Mouse (Mus musculus) heart, embryonic 14.5 days (tissue): Measurements from ENCODE around the gene Capn1. TPM values are rescaled to one million over a fixed set of nuclear protein-coding genes. Genes with fewer than 3 reads are reported as not detected.

ENCODE experiments used
- ATAC-seq: fragments of 200-750 bp; cut with Nextera tagmentation; 2 replicates; pipeline ENCODE4 v1.8.0; 2017; ENCODE audit warnings: low read depth, moderate TSS enrichment; ENCODE audit not compliant: insufficient number of reproducible peaks, insufficient read depth, low FRiP score
- H3K27ac ChIP-seq, 2 experiments: fragments of 200-500 bp in 1 of 2; fragments of 300-500 bp in 1 of 2; sonication (generic) in 1 of 2; replicated peaks in 1 of 2; 2 replicates each; pipeline ENCODE4 v1.5.1; 2012 to 2014; ENCODE audit warnings: low read depth in 2 of 2, low read length in 2 of 2, control low read depth in 1 of 2, mild to moderate bottlenecking in 1 of 2, mixed read lengths in 1 of 2; ENCODE audit not compliant: control insufficient read depth in 1 of 2, insufficient read depth in 1 of 2
- H3K27me3 ChIP-seq: fragments of 300-500 bp; sonication (generic); 2 replicates; pipeline ENCODE4 v1.6.1; 2014; ENCODE audit warnings: mild to moderate bottlenecking, low read length, control low read depth; ENCODE audit not compliant: control insufficient read depth, insufficient read depth
- H3K36me3 ChIP-seq: fragments of 300-500 bp; sonication (generic); 2 replicates; pipeline ENCODE4 v1.6.1; 2014; ENCODE audit warnings: mild to moderate bottlenecking, control low read depth, low read length, mixed read lengths; ENCODE audit not compliant: control insufficient read depth, insufficient read depth
- H3K4me1 ChIP-seq, 2 experiments: fragments of 200-500 bp in 1 of 2; fragments of 300-500 bp in 1 of 2; sonication (generic) in 1 of 2; 2 replicates each; pipeline ENCODE4 v1.6.1; 2012 to 2014; ENCODE audit warnings: low read length in 2 of 2, control low read depth in 1 of 2, mixed read lengths in 1 of 2; ENCODE audit not compliant: control insufficient read depth in 2 of 2, insufficient read depth in 2 of 2
- H3K4me2 ChIP-seq: fragments of 300-500 bp; sonication (generic); 2 replicates; pipeline ENCODE4 v1.6.1; 2014; ENCODE audit warnings: mild to moderate bottlenecking, low read length
- H3K4me3 ChIP-seq, 2 experiments: fragments of 200-500 bp in 1 of 2; fragments of 300-500 bp in 1 of 2; sonication (generic) in 1 of 2; 2 replicates each; pipeline ENCODE4 v1.5.1; 2012 to 2014; ENCODE audit warnings: low read length in 2 of 2, mild to moderate bottlenecking in 2 of 2, control low read depth in 1 of 2, low read depth in 1 of 2, moderate library complexity in 1 of 2; ENCODE audit not compliant: control insufficient read depth in 1 of 2, insufficient read depth in 1 of 2
- H3K9ac ChIP-seq: fragments of 300-500 bp; sonication (generic); 2 replicates; pipeline ENCODE4 v1.6.1; 2014; ENCODE audit warnings: mild to moderate bottlenecking, low read length
- H3K9me3 ChIP-seq: fragments of 300-500 bp; sonication (generic); 2 replicates; pipeline ENCODE4 v1.6.1; 2016; ENCODE audit warnings: low read length, control low read depth; ENCODE audit not compliant: control insufficient read depth
- WGBS: fragments of 180-500 bp; shearing (Covaris S2); extraction: QIAGEN DNeasy Blood & Tissue Kit; methylation state at CpG from one replicate; pipeline ENCODE4 v1.1.7; 2014; 5-methylcytosine and 5-hydroxymethylcytosine counted together
- polyA plus RNA-seq: library from polyadenylated mRNA; unstranded; fragments of >200 nt; fragmentation: Nextera tagmentation; extraction: Ambion mirVana; gene quantifications from 2 replicates; pipeline ENCODE4 v1.2.1, GENCODE M21; 2014

Capn1 gene
- polyA plus RNA-seq, result 6.5 and 7.3 TPM in 2 replicates

DNA sequence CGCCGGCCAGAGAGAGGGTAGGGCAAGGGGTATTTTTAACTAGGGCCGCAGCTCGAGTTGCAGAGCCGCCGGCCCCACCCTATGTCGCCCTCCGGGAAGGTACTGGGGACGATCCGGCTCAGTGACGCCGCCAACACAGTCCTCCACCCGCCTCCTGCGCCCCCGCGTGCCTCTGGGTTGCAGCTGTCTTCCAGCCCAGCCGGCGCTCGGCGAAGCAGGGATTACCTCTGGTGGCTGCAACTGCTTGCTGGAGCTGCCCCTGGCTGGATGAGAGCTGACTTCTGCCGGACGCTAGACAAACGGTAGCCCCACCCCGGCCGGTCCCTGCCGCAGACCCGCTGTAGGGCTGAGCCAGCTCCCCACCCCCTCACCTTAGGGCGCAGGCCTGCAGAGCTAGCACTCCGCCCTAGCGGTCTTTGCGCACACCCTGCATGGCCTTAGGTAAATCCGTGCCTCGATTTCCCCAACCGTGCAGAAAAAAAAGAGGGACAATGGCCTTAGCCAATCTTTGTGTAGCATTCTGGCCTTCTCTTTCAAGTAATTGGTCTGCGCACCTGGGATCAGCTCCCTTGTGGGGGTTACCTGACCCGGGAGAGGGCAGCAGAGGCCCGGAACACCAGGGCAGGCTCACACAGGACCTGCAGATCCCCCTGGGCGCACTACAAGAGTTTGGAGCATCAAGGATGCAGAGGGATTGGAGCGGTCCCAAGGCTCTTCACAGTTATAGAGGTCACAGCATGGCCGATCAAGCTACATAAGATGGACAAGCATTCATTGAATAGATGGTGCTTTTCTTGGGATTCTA is at the start of gene Capn1:
TSS of gene Capn1 (minus strand) at position 387 of the 805 bp plus-strand sequence.
- H3K4me2 ChIP-seq, result peak within 1 kb of the TSS; percentile 93
- H3K4me3 ChIP-seq, result peak within 1 kb of the TSS; percentile 63 to 64
- H3K36me3 ChIP-seq, result no peaks in the 10 kb centered on the region
- H3K27me3 ChIP-seq, result peaks cover 8% of the 10 kb centered on the region; the same call in 1 of the 2 replicates
- 2% methylated on average over 40 of the region's 40 CpGs for WGBS
- peak; percentile 73 for ATAC-seq
- peak within 1 kb of the TSS; percentile 75 for H3K9ac ChIP-seq
- H3K27ac ChIP-seq, result peak within 1 kb of the TSS; percentile 46 to 53
- peaks cover 9 to 10% of the 10 kb centered on the region in 2 experiments; a peak in 3 of 4 replicates for H3K4me1 ChIP-seq
- no peaks in the 10 kb centered on the region for H3K9me3 ChIP-seq

DNA sequence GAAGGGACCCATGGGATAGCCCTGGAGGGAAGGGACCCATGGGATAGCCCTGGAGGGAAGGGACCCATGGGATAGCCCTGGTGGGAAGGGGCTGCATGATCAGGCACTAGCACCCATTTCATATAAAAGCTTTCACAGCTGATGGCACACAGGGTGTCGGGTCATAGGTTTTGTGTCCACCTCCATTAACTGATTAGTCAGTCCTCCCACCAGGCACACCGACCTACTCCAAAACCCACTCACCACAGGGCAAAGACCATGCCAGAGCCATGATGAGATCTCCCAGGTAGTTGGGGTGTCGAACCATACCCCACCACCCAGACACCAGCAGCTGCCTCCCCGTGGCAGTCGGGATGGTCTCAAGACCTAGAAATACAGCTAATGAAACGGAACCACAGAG is 47.4 kb upstream of the Capn1 start:
- H3K27me3 ChIP-seq, result no peaks in the 10 kb centered on the region
- peaks cover 18% of the 10 kb centered on the region for H3K36me3 ChIP-seq
- no peaks in the 10 kb centered on the region for H3K9me3 ChIP-seq
- H3K4me1 ChIP-seq, result peaks cover 21 to 42% of the 10 kb centered on the region in 2 experiments
- WGBS, result 92% methylated on average over 6 of the region's 6 CpGs
- ATAC-seq, result no peak
- H3K27ac ChIP-seq, result no peak overlapping the region
- H3K4me3 ChIP-seq, result no peak overlapping the region
- H3K9ac ChIP-seq, result no peak overlapping the region
- no peak overlapping the region for H3K4me2 ChIP-seq

DNA sequence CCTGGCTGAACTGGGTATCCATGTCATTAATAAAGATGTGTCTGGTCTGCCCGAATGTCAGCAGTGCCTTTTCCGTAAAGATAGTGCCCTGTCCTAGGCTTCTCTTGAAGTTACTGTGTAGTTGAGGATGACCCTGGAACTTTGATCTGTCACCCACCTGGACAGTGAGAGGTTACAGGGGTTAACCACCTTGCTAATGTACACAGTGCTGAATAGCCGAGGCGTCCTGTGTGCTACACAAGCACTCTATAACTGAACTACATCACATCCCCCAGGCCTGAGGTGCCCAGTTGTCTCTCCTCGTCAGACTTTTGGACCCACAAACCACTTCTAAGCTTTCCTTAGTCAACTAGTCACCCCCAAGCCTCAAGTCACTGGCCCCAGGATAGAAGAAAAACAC is 46.7 kb upstream of the Capn1 start:
- H3K27ac ChIP-seq, result peak overlapping the region in 1 of 2 experiments; percentile 94; a peak in 1 of 4 replicates
- peaks cover 18 to 37% of the 10 kb centered on the region in 2 experiments for H3K4me1 ChIP-seq
- 65% methylated on average over 5 of the region's 5 CpGs for WGBS
- H3K9ac ChIP-seq, result peak overlapping the region; percentile 96
- H3K36me3 ChIP-seq, result peaks cover 18% of the 10 kb centered on the region
- peak overlapping the region; percentile 70 to 91 for H3K4me3 ChIP-seq
- ATAC-seq, result no peak
- H3K9me3 ChIP-seq, result no peaks in the 10 kb centered on the region
- H3K4me2 ChIP-seq, result peak overlapping the region; percentile 98
- no peaks in the 10 kb centered on the region for H3K27me3 ChIP-seq

DNA sequence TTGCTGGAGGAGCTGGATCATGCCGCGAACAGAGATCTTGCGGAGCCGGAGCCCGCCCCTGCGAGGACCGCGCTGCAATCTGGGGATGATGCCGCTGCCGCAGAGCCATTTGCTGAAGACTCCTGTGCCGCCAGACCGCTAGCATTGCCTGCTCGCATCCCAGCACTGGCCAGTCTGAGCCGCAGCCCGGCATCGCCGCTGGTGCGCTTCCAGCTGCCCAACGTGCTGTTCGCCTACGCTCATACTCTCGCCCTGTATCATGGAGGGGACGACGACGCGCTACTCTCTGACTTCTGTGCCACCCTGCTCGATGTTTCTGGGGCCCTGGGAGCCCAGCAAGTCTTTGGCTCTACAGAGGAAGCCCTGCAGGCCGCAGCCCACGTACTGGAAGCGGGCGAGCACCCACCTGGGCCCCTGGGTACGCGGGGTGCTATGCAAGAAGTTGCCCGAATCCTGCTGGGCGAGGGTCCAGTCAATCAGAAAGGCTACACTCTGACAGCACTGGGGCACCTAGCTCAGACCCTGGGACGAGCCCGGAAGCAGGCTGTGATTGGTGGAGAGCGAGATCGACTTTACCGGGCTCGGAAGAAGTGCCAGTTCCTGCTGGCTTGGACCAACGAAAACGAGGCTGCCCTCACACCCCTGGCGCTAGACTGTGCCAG is 46.1 kb upstream of the Capn1 start:
- H3K36me3 ChIP-seq, result peaks cover 18% of the 10 kb centered on the region
- no peak for ATAC-seq
- WGBS, result 2% methylated on average over 44 of the region's 44 CpGs
- H3K4me1 ChIP-seq, result peaks cover 12 to 33% of the 10 kb centered on the region in 2 experiments
- peak overlapping the region; percentile 96 for H3K9ac ChIP-seq
- H3K4me2 ChIP-seq, result peak overlapping the region; percentile 98
- peak overlapping the region; percentile 81 to 94 for H3K27ac ChIP-seq
- no peaks in the 10 kb centered on the region for H3K27me3 ChIP-seq
- H3K4me3 ChIP-seq, result peak overlapping the region; percentile 70 to 91
- H3K9me3 ChIP-seq, result no peaks in the 10 kb centered on the region

DNA sequence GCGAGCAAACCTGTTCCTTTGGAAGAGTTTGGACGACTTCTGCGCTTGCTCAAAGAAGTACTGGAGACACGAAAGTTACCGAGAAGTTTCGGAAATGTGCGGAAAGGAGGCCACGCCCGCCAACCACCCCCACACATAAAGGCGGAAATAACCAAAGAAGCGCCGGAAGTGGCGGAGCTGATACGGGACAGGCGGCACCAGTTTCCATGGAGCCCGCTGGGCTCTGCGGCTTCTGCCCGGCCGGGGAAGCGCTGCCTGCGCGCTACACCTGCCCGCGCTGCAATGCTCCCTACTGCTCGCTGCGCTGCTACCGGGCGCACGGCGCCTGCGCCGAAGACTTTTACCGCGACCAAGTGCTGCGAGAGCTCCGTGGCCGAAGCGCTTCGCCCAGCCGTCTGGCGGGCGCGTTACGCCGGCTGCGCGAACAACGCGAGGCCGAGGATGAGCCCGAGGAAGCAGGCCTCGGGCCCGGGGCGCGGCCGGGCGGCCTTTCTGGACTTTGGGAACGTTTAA is 45.4 kb upstream of the Capn1 start, which contains the start of gene Znhit2:
TSS of gene Znhit2 (plus strand) at position 172 of the 513 bp plus-strand sequence.
- Histone ChIP-seq H3K27ac (peak within 1 kb of the TSS; percentile 81 to 94), H3K4me1 (peaks cover 9 to 33% of the 10 kb centered on the region in 2 experiments), H3K27me3 (no peaks in the 10 kb centered on the region), H3K36me3 (peaks cover 19% of the 10 kb centered on the region), H3K4me2 (peak within 1 kb of the TSS; percentile 98), H3K9me3 (no peaks in the 10 kb centered on the region), H3K4me3 (peak within 1 kb of the TSS; percentile 70 to 91), H3K9ac (peak within 1 kb of the TSS; percentile 96)
- WGBS, result under 1% methylated on average over 58 of the region's 58 CpGs
- ATAC-seq, result peak; percentile 61

DNA sequence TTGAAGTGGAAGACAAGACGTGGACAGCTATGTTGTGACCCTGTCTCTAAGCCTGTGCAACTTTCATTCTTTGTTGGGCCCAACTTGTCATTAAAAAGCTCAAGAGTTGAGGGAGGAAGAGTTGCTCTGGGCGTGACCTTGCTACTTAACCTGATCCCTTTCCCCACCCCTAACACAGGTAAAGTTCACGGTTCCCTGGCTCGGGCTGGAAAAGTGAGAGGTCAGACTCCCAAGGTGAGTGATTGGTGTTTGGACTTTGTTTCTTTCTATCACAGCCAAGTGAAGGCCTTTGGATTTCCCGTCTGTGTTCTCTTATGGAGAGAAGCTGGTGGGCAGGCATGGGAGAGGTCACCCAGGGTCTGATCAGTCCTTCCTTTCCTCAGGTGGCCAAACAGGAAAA is 43.3 kb upstream of the Capn1 start:
- Histone ChIP-seq H3K4me1 (peaks cover 9 to 33% of the 10 kb centered on the region in 2 experiments), H3K36me3 (peaks cover 40% of the 10 kb centered on the region), H3K9ac (peak overlapping the region; percentile 94), H3K27ac (peak overlapping the region in 1 of 2 experiments; percentile 82; a peak in 1 of 4 replicates), H3K27me3 (no peaks in the 10 kb centered on the region), H3K9me3 (no peaks in the 10 kb centered on the region), H3K4me2 (peak overlapping the region; percentile 86), H3K4me3 (peak overlapping the region in 1 of 2 experiments; percentile 88; a peak in 2 of 4 replicates)
- WGBS, result 88% methylated on average over 5 of the region's 5 CpGs
- no peak for ATAC-seq

DNA sequence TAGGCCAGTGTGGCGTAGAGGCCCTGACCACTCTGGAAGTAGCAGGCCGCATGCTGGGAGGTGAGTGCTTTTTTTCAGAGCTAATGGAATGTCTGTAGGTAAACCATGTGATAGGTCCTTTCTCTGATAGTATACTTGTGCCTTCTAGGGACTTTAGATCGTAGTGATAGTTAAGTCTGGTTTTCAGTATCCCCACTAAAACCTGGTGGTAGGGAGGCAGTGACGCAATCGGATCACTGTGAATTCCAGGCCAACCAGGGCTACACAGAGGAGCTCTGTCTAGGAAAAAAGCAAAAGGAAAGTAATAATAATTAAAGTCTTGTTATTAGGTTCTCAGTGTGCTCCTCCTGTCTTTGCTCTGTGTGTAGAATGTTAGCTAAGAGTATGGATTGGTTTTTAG is 42.8 kb upstream of the Capn1 start:
- Histone ChIP-seq H3K4me1 (peaks cover 9 to 33% of the 10 kb centered on the region in 2 experiments), H3K4me2 (peak overlapping the region; percentile 86), H3K27me3 (no peaks in the 10 kb centered on the region), H3K36me3 (peaks cover 45% of the 10 kb centered on the region), H3K4me3 (peak overlapping the region; percentile 81 to 88), H3K27ac (peak overlapping the region in 1 of 2 experiments; percentile 82; a peak in 2 of 4 replicates), H3K9ac (peak overlapping the region; percentile 94), H3K9me3 (no peaks in the 10 kb centered on the region)
- 26% methylated on average over 5 of the region's 5 CpGs for WGBS
- ATAC-seq, result no peak
